Mouse (Mus musculus) thymus, postnatal 0 days (tissue): ENCODE measurements around the gene Timm10. TPM values are rescaled to one million over a fixed set of nuclear protein-coding genes. Genes with fewer than 3 reads are reported as not detected.

Source experiments
- DNase-seq: peaks from one replicate; pipeline ENCODE4 v3.0.0-alpha.2; 2015; ENCODE audit warnings: low spot score
- polyA plus RNA-seq: library from polyadenylated mRNA; unstranded; fragments of >200 nt; fragmentation: Nextera tagmentation; extraction: Ambion mirVana; gene quantifications from 2 replicates; pipeline ENCODE4 v1.2.1, GENCODE M21; 2015

The Timm10 gene
- polyA plus RNA-seq, 1 experiment from 2014 or later: 35.6 TPM

- DNase-seq: no peak
Observed at GRCm38 (mm10) chr2:84812676-84813075, 14.1 kb upstream of the Timm10 start.

- no peak for DNase-seq
Observed at GRCm38 (mm10) chr2:84819861-84820260, 6.9 kb upstream of the Timm10 start.

- no peak for DNase-seq
Observed at GRCm38 (mm10) chr2:84822552-84822951, 4.2 kb upstream of the Timm10 start, which contains the start of gene Smtnl1. Gene Smtnl1 (minus strand): TSS chr2:84822652.

GRCm38 (mm10) chr2:84823237-84823636 is 3.6 kb upstream of the Timm10 start:
- no peak for DNase-seq

- no peak for DNase-seq
Observed at GRCm38 (mm10) chr2:84827283-84827920, 605 bp downstream of the Timm10 start.

GRCm38 (mm10) chr2:84831666-84832391 is 5.0 kb downstream of the Timm10 start:
- DNase-seq: peak; percentile 89

- DNase-seq: peak; percentile 76
Observed at GRCm38 (mm10) chr2:84837107-84837506, 10.3 kb downstream of the Timm10 start.

GRCm38 (mm10) chr2:84837817-84838592 is 11.2 kb downstream of the Timm10 start:
- DNase-seq: peak; percentile 63

GRCm38 (mm10) chr2:84838593-84838949 is 11.8 kb downstream of the Timm10 start, which contains the start of gene Slc43a1:
Gene Slc43a1 (plus strand): TSS chr2:84838850.
- no peak for DNase-seq

GRCm38 (mm10) chr2:84838993-84839980 is 12.5 kb downstream of the Timm10 start:
- peak; percentile 29 for DNase-seq

- DNase-seq: peak; percentile 71
Observed at GRCm38 (mm10) chr2:84840016-84840747, 13.4 kb downstream of the Timm10 start.

GRCm38 (mm10) chr2:84840748-84841563 is 14.2 kb downstream of the Timm10 start:
- no peak for DNase-seq

- DNase-seq: peak; percentile 21
Observed at GRCm38 (mm10) chr2:84841905-84842304, 15.1 kb downstream of the Timm10 start.

- DNase-seq: peak; percentile 66
Observed at GRCm38 (mm10) chr2:84843654-84844053, 16.9 kb downstream of the Timm10 start.

GRCm38 (mm10) chr2:84845226-84845625 is 18.4 kb downstream of the Timm10 start:
- no peak for DNase-seq

GRCm38 (mm10) chr2:84850407-84851129 is 23.8 kb downstream of the Timm10 start:
- no peak for DNase-seq

- no peak for DNase-seq
Observed at GRCm38 (mm10) chr2:84851130-84852040, 24.6 kb downstream of the Timm10 start.
